Mouse (Mus musculus) right cerebral cortex, postnatal 4 days (tissue): ENCODE measurements around the gene Olfr1156.

Experiments used
- DNase-seq: peaks from one replicate; pipeline ENCODE4 v3.0.0-alpha.2; 2022

Gene Olfr1156

DNA sequence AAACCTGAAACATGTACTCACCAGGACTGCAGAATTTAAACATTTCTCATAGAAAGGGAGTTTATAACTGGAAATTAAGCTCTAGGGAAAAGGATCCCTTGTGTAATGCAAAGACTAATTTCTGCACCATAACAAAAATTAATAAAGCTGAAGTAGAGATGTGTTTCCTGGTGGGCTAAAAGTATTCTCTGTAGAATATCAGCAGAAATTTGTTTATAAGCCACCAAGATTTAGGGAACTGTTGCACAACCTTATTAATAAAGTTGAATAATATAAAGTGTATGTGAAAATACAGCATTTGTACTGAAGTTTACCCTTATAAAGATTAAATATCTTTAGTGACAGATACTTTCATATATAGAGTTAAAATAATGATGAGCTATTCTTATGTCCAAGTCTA is at the start of gene Olfr1156:
Olfr1156 (minus strand) TSS at position 101 of the 400 bp plus-strand sequence.
- DNase-seq, result no peak

DNA sequence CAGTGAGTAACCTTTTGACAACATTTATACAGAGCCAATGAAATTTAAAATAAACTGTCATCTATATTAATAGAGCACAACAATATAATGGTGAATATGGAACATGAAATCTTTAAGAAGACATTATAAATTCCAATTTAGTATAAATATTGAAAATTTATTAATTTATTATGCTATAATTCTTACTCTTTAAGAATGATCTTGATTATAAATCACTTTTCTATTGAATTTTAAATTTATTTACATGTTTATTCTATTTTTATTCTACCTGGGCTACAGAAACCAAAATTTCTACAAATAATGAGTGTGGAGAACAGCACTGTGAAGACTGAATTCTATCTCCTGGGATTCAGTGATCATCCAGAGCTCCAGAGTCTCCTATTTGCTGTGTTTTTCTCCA is 36.9 kb upstream of the Olfr1156 start, which contains the start of gene Olfr1158:
Olfr1158 (plus strand) TSS at position 301 of the 400 bp plus-strand sequence.
- no peak for DNase-seq

DNA sequence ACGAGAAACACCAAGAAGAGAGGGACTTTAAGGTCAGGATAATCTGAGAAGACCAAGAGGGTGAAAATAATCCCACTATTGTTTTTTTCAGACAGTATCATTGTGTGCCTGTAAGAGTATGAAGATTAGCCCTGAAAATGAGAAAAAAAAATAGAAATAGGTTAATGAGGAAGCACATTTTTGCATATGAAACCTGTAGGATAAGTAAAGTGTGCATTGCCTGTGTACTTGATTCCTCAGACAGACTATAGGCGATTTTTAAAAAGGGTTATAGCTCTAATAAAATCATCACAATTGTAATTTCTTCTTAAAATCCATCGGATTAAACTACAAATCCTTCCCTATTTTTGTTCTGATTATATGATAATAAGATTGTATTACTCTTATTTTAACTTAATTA is 21.7 kb upstream of the Olfr1156 start, which contains the start of gene Olfr74:
Olfr74 (minus strand) TSS at position 101 of the 400 bp plus-strand sequence.
- DNase-seq, result no peak

- no peak for DNase-seq
Measured at GRCm38 (mm10) chr2:87968199-87968598, 15.3 kb upstream of the Olfr1156 start, which contains the start of gene Olfr1157. Gene Olfr1157 (minus strand): TSS chr2:87968299.

GRCm38 (mm10) chr2:87945037-87945436 is 7.9 kb downstream of the Olfr1156 start, which contains the start of gene Olfr1155:
Gene Olfr1155 (minus strand): TSS chr2:87945137.
- no peak for DNase-seq

- DNase-seq, result no peak
Measured at GRCm38 (mm10) chr2:87905066-87905465, 47.8 kb downstream of the Olfr1156 start, which contains the start of gene Olfr1154. Gene Olfr1154 (minus strand): TSS chr2:87905166.
